Mouse (Mus musculus) neural tube, embryonic 11.5 days (tissue): ENCODE measurements around the gene Rogdi. TPM values are rescaled to one million over a fixed set of nuclear protein-coding genes. Genes with fewer than 3 reads are reported as not detected.

ENCODE experiments used
- ATAC-seq: fragments of 200-750 bp; cut with Nextera tagmentation; 2 replicates; pipeline ENCODE4 v1.8.0; 2017; ENCODE audit warnings: moderate number of reproducible peaks, mild to moderate bottlenecking, moderate TSS enrichment, moderate library complexity; ENCODE audit not compliant: insufficient read depth, low FRiP score, low TSS enrichment
- DNase-seq: peaks from one replicate; pipeline ENCODE4 v3.0.0-alpha.2; 2015; ENCODE audit warnings: low spot score
- H3K27ac ChIP-seq: fragments of 300-500 bp; sonication (generic); 2 replicates; pipeline ENCODE4 v1.5.1; 2014; ENCODE audit warnings: low read depth, mild to moderate bottlenecking, low read length
- H3K27me3 ChIP-seq: fragments of 300-500 bp; sonication (generic); 2 replicates; pipeline ENCODE4 v1.6.1; 2014; ENCODE audit warnings: mild to moderate bottlenecking, low read length, mixed read lengths; ENCODE audit not compliant: control insufficient read depth, insufficient read depth
- H3K36me3 ChIP-seq: fragments of 300-500 bp; sonication (generic); 2 replicates; pipeline ENCODE4 v1.6.1; 2014; ENCODE audit warnings: mild to moderate bottlenecking, low read length, moderate library complexity, mixed read lengths; ENCODE audit not compliant: control insufficient read depth, insufficient read depth
- H3K4me1 ChIP-seq: fragments of 300-500 bp; sonication (generic); 2 replicates; pipeline ENCODE4 v1.6.1; 2014; ENCODE audit warnings: low read length, mixed read lengths; ENCODE audit not compliant: control insufficient read depth, insufficient read depth
- H3K4me2 ChIP-seq: fragments of 300-500 bp; sonication (generic); 2 replicates; pipeline ENCODE4 v1.6.1; 2014; ENCODE audit warnings: low read depth, mild to moderate bottlenecking, moderate library complexity
- H3K4me3 ChIP-seq: fragments of 300-500 bp; sonication (generic); 2 replicates; pipeline ENCODE4 v1.5.1; 2014; ENCODE audit warnings: low read depth, low read length
- H3K9ac ChIP-seq: fragments of 300-500 bp; sonication (generic); 2 replicates; pipeline ENCODE4 v1.6.1; 2014; ENCODE audit warnings: mild to moderate bottlenecking, low read length
- H3K9me3 ChIP-seq: fragments of 300-500 bp; sonication (generic); 2 replicates; pipeline ENCODE4 v1.6.1; 2016; ENCODE audit warnings: low read length; ENCODE audit not compliant: control insufficient read depth
- WGBS: fragments of 180-500 bp; shearing (Covaris S2); extraction: QIAGEN DNeasy Blood & Tissue Kit; methylation state at CpG from one replicate; pipeline ENCODE4 v1.1.7; 2014; 5-methylcytosine and 5-hydroxymethylcytosine counted together
- polyA plus RNA-seq: library from polyadenylated mRNA; unstranded; fragments of >200 nt; fragmentation: Nextera tagmentation; extraction: Ambion mirVana; gene quantifications from 2 replicates; pipeline ENCODE4 v1.2.1, GENCODE M21; 2014

Gene Rogdi
- polyA plus RNA-seq, 1 experiment from 2014 or later, result 83.0 TPM

DNA sequence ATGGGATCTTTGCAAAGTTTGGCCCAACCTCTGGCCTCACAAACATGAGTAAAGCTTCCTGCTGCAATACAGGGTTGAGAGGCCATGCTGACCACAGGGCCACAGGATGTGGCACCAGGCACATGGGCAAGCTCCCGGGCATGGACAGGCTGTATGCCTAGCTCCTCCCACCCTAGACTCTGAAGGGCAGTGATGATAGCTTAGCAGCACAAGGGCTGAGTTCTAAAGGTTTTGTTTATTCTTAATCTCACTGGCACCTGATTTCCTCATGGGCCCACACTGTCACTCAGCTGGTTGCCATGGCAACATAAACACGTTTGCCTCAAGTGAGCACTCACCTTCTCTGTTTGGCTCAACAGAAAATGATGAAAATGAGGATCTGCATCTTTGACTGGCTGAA, 16.5 kb upstream of the Rogdi start:
- H3K4me3 ChIP-seq, result no peak overlapping the region
- H3K4me1 ChIP-seq, result no peaks in the 10 kb centered on the region
- H3K27me3 ChIP-seq, result no peaks in the 10 kb centered on the region
- H3K9ac ChIP-seq, result no peak overlapping the region
- H3K27ac ChIP-seq, result no peak overlapping the region
- no peak overlapping the region for H3K4me2 ChIP-seq
- DNase-seq, result no peak
- no peaks in the 10 kb centered on the region for H3K9me3 ChIP-seq
- ATAC-seq, result no peak
- H3K36me3 ChIP-seq, result peaks cover 41% of the 10 kb centered on the region
- 74% methylated on average over 2 of the region's 2 CpGs for WGBS

GRCm38 (mm10) chr16:5024021-5024420, 10.7 kb upstream of the Rogdi start:
- H3K27ac ChIP-seq, result no peak overlapping the region
- peaks cover 22% of the 10 kb centered on the region for H3K36me3 ChIP-seq
- H3K4me1 ChIP-seq, result no peaks in the 10 kb centered on the region
- H3K4me3 ChIP-seq, result no peak overlapping the region
- no peak for ATAC-seq
- no peak overlapping the region for H3K9ac ChIP-seq
- no peaks in the 10 kb centered on the region for H3K9me3 ChIP-seq
- H3K4me2 ChIP-seq, result no peak overlapping the region
- H3K27me3 ChIP-seq, result no peaks in the 10 kb centered on the region
- no peak for DNase-seq
- WGBS, result 94% methylated on average over 3 of the region's 3 CpGs

DNA sequence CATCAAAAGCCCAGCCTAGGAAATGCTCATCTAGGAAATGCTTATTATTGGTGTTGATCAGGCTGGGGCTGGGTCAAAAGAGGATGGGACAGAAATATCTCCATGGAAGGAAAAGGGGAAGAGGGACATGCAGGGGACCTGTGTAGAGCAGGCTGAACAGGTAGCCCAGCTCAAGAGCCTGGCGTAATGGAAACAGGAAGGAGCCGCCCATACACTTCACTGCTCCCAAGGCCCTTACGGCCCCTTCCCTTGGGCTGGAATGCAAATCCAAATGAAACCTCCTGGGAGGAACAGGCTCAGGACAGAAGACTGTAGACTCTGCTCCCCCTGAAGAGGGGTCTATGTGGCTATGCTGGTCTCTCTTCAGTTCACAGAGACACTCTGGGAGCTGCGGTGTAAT, 1.2 kb upstream of the Rogdi start:
- Histone ChIP-seq H3K27ac (no peak overlapping the region), H3K9ac (no peak overlapping the region), H3K4me2 (no peak overlapping the region), H3K4me1 (no peaks in the 10 kb centered on the region; the same call in 1 of the 2 replicates), H3K9me3 (no peaks in the 10 kb centered on the region), H3K4me3 (no peak overlapping the region), H3K27me3 (no peaks in the 10 kb centered on the region), H3K36me3 (peaks cover 18% of the 10 kb centered on the region)
- no peak for DNase-seq
- no peak for ATAC-seq
- 90% methylated on average over 4 of the region's 4 CpGs for WGBS

DNA sequence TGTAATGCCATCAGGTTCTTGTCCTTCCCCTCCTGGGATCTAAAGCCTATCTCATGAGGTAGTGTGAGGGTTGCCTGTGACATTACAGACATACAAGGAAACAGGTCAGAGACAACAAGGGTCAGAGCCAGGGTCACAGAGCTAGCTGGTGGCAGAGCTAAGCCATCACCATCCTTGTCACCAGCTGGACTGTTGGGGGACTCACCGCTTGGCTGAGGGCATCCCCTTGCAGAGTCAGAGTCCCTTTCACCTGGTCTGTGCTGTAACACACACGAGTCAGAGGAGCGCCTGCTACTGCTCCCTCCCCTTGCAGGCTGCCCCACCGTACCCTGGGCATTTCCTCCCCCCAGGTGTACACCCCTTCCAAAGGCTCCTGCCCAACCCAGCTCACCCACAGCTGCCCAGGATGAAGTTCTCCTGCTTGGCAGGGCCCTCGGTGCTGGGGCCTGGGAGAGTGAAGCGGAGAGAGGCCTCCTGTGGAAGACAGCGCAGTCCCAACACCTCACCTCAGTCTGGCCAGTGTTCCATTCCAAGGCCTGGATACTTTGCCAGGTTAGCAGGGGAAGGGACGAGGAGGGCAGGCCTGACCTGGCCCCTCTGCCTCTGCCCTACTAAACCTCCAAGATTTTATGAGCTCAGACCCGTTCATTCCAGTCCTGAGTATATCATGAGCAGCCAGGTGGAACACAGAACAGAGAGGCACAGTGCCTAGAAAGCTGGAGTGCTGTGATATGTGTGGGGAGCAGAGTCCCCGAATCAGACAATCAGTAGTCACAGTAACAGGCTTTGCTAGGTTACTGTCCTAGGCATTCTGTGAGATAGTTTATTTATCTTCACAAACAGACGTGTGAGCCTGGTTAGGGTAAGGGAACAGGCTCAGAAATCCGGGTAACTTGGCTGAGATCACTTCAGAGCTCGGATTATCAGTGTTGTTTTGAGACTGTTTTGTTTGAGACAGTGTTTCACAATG, 1.0 kb downstream of the Rogdi start:
- no peak for ATAC-seq
- no peaks in the 10 kb centered on the region for H3K27me3 ChIP-seq

GRCm38 (mm10) chr16:5011285-5011684, 2.1 kb downstream of the Rogdi start:
- H3K27ac ChIP-seq, result no peak overlapping the region
- H3K9ac ChIP-seq, result no peak overlapping the region
- H3K4me2 ChIP-seq, result no peak overlapping the region
- H3K4me3 ChIP-seq, result no peak overlapping the region
- ATAC-seq (no peak), DNase-seq (no peak)
- no peaks in the 10 kb centered on the region for H3K9me3 ChIP-seq
- 94% methylated on average over 7 of the region's 7 CpGs for WGBS
- H3K27me3 ChIP-seq, result no peaks in the 10 kb centered on the region
- peaks cover 3% of the 10 kb centered on the region for H3K36me3 ChIP-seq
- H3K4me1 ChIP-seq, result no peaks in the 10 kb centered on the region; the same call in 1 of the 2 replicates

More for the DNA sequence above, 1.0 kb downstream of the Rogdi start:
- no peak overlapping the region for H3K27ac ChIP-seq
- no peaks in the 10 kb centered on the region for H3K9me3 ChIP-seq
- WGBS, result 59% methylated on average over 13 of the region's 13 CpGs
- no peak for DNase-seq
- peak overlapping the region; percentile 59 for H3K4me3 ChIP-seq
- peaks cover 4% of the 10 kb centered on the region for H3K36me3 ChIP-seq
- peak overlapping the region; percentile 76 for H3K9ac ChIP-seq
- no peaks in the 10 kb centered on the region; the same call in 1 of the 2 replicates for H3K4me1 ChIP-seq
- peak overlapping the region; percentile 71 for H3K4me2 ChIP-seq

- WGBS, result 93% methylated on average over 10 of the region's 10 CpGs
Observed at GRCm38 (mm10) chr16:5010371-5010935, 2.9 kb downstream of the Rogdi start.

GRCm38 (mm10) chr16:5008076-5008475, 5.3 kb downstream of the Rogdi start:
- H3K9ac ChIP-seq, result no peak overlapping the region
- no peak for ATAC-seq
- no peaks in the 10 kb centered on the region for H3K36me3 ChIP-seq
- no peaks in the 10 kb centered on the region for H3K27me3 ChIP-seq
- no peak overlapping the region for H3K4me3 ChIP-seq
- WGBS, result 85% methylated on average over 12 of the region's 12 CpGs
- DNase-seq, result no peak
- H3K9me3 ChIP-seq, result no peaks in the 10 kb centered on the region
- H3K4me1 ChIP-seq, result no peaks in the 10 kb centered on the region; the same call in 1 of the 2 replicates
- no peak overlapping the region for H3K27ac ChIP-seq
- H3K4me2 ChIP-seq, result no peak overlapping the region

More at GRCm38 (mm10) chr16:5010371-5010935, 2.9 kb downstream of the Rogdi start:
- Histone ChIP-seq H3K4me1 (no peaks in the 10 kb centered on the region; the same call in 1 of the 2 replicates), H3K27me3 (no peaks in the 10 kb centered on the region), H3K27ac (no peak overlapping the region), H3K9ac (no peak overlapping the region), H3K36me3 (peaks cover 3% of the 10 kb centered on the region), H3K9me3 (no peaks in the 10 kb centered on the region), H3K4me3 (no peak overlapping the region), H3K4me2 (no peak overlapping the region)
- ATAC-seq, result no peak
- DNase-seq, result no peak

GRCm38 (mm10) chr16:5007492-5007891, 5.9 kb downstream of the Rogdi start:
- Histone ChIP-seq H3K27me3 (no peaks in the 10 kb centered on the region), H3K9me3 (no peaks in the 10 kb centered on the region), H3K4me2 (no peak overlapping the region), H3K4me3 (no peak overlapping the region), H3K9ac (no peak overlapping the region), H3K4me1 (no peaks in the 10 kb centered on the region; the same call in 1 of the 2 replicates), H3K27ac (no peak overlapping the region), H3K36me3 (no peaks in the 10 kb centered on the region)
- no peak for DNase-seq
- 53% methylated on average over 6 of the region's 6 CpGs for WGBS
- no peak for ATAC-seq
